Mouse (Mus musculus): ENCODE data around the gene H2-M10.4.

GRCm38 (mm10) chr17:36483865-36484264 lies 21.7 kb upstream of the H2-M10.4 start:
- TF ChIP-seq CHD2 (IDR thresholded peaks at IDR 0.05; ENCODE audit: low read length) (no peak), CTCF (IDR thresholded peaks at IDR 0.05 in 2 of 3, conservative IDR thresholded peaks at IDR 0.05 in 1 of 3; ENCODE audit: control insufficient read depth in 1 of 3, insufficient read depth in 1 of 3, low read depth in 2 of 3, low read length in 3 of 3, poor library complexity in 1 of 3, severe bottlenecking in 1 of 3) (no peak), GATA1 (IDR thresholded peaks at IDR 0.05; ENCODE audit: low read depth, low read length) (no peak), POLR2A (IDR thresholded peaks at IDR 0.05; ENCODE audit: control insufficient read depth in 1 of 2, insufficient read depth in 1 of 2, low read depth in 1 of 2, low read length in 2 of 2, poor library complexity in 1 of 2) (no peak)

Data from MEL (cell line).